Mouse (Mus musculus): ENCODE results near the gene B4galt5.

Gene B4galt5

DNA sequence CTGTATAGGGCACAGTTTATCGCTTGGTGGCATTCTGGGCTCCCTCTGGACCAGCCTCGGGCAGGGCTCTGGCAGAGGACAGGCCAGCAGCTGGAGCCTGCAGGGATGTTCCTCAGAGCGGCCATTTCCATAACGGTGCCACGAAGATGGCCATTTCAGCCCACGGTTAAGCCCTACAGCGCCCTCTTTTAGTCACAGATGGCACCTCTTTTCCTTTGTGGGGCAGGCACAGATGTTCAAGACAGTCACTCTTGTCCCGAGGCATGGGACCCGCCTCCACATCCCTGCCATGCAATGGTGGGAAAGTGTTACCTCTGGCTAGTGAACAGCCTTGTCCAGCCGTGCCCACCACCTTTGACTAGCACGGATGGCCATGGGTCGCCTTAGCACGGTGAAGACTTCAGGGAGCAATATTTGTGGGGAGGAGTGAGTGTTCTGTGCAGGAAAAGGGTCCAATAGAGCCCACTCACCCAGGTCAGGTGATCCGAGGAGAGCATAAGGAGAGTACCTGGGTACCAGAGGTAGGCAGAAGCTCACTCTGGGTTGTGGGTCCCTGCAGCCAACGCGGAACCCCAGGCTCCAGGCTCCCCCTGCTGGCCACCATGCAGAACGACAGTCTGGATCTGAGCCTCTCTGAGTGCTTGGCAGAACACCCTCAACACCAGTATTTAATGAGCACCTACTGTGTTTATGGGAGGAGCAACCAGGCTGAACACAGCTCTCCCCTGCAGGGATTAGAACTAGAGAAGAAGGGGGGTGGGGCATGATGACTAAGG lies 70.0 kb downstream of the B4galt5 start:
- peak; percentile 46 to 63 for DNase-seq (ENCODE audit: low spot score in 2 of 2)

DNA sequence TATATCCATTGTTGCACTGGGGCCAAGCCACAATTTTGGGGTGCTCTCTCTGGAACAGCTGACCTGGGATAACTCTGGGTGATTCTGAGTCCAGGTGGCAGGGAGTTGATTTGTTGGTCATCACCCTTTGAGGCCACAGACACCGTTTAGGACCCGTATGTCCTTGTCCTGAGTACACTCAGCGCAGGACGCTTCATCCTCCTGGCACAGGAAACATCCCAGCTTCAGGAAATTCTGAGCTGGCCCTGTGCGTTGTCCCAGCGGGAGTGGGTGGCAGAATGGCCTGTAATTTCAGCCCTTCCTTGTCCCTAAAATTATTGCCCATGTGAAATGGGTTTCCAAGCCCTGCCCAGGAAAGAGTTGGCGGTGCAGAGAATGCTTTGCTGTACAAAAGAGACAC lies 71.0 kb downstream of the B4galt5 start:
- peak; percentile 13 to 18 for DNase-seq (ENCODE audit: low spot score in 2 of 2)

GRCm38 (mm10) chr2:167277026-167277425 lies 72.0 kb downstream of the B4galt5 start:
- peak; percentile 20 for DNase-seq (ENCODE audit: low spot score in 2 of 2)

DNA sequence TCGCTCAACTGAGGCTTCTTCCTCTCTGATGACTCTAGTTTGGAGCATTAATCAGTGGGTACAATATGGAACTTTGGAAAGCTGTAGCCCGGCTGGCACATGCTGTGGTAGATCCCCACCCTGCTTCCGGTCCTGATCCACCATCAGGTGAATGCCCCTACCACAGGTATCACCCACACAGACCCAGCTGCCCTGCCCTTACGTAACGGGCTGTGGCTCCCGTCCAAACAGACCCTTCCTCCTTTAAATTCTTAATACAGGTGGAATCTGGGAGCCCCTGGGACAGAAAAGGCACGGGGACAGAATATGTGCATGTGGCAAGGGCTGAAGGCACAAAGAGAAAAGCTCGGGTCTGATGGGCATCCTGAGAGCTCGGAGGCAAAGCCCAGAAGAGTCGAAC lies 73.1 kb downstream of the B4galt5 start:
- DNase-seq (ENCODE audit: low spot score in 2 of 2) = peak; percentile 15 to 17

DNA sequence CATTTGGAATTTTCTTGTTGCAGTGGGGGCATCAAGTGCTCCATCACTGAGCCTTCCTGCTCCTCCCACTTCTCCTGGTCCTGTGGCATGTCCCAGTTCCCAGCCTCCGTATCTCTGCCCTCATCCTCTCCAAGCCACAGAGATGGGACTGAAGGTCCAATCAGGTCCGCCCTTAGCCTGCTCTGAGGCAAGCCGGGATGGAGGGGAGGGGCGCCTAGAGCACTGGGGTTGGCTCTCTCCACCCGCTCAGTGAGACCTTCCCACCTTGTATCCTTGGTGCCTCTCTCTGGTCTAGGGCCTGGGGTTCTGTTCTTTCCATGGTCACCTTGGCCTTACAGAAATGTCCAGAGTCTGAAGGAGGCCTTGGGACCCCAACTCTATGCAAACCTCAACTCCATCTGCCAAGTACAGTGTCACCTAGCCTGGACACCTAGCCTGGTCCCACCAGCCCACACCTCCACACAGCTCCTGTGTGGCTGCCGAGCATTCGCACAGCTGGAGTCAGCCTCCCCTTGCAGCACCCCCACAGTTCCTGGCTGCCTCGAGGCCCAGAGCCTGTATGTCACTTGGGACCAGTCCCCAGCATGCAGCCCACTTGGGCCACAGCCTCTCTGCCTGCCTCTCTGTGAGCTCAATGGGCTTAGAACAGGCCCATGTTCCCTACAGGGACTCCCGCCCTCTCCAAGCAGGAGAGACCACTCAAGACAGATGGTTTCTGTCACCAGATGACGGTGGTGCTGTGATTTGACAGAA lies 74.1 kb downstream of the B4galt5 start:
- DNase-seq (ENCODE audit: low spot score in 2 of 2) = peak; percentile 14

- peak; percentile 17 to 21 for DNase-seq (ENCODE audit: low spot score in 2 of 2)
Observed at GRCm38 (mm10) chr2:167273206-167273740, 75.7 kb downstream of the B4galt5 start.

GRCm38 (mm10) chr2:167272706-167273105 lies 76.3 kb downstream of the B4galt5 start:
- DNase-seq (ENCODE audit: low spot score in 2 of 2) = peak; percentile 3 to 17

- peak; percentile 20 to 22 for DNase-seq (ENCODE audit: low spot score in 2 of 2)
Observed at GRCm38 (mm10) chr2:167271121-167271521, 77.9 kb downstream of the B4galt5 start.

- DNase-seq (ENCODE audit: low spot score in 2 of 2) = peak; percentile 5 to 18
Observed at GRCm38 (mm10) chr2:167270496-167270895, 78.5 kb downstream of the B4galt5 start.

DNA sequence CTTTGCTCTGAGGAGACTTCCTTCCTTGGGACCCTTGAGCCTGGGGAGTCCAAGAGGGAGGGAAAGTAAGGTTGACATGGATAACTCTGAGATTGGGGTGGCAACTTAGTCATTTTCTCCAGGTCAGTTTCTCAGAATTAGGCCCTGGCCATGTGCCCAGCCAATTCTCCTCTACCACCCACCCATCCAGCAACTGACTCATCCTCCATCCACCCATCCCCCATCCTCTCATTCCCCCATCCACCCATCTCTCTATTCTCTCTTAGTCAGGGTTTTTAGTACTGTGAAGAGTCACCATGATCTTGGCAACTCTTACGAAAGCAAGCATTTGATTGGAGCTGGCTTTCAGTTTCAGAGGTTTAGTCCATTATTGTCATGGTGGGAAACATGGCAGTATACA lies 80.3 kb downstream of the B4galt5 start:
- peak; percentile 15 to 20 for DNase-seq (ENCODE audit: low spot score in 2 of 2)

- DNase-seq (ENCODE audit: low spot score in 2 of 2) = peak; percentile 14 to 22
Observed at GRCm38 (mm10) chr2:167268411-167268690, 80.6 kb downstream of the B4galt5 start.

- DNase-seq (ENCODE audit: low spot score in 2 of 2) = peak; percentile 28 to 51
Observed at GRCm38 (mm10) chr2:167267531-167268410, 81.2 kb downstream of the B4galt5 start.

- DNase-seq (ENCODE audit: low spot score in 2 of 2) = peak; percentile 6
Observed at GRCm38 (mm10) chr2:167266231-167266630, 82.8 kb downstream of the B4galt5 start.

DNA sequence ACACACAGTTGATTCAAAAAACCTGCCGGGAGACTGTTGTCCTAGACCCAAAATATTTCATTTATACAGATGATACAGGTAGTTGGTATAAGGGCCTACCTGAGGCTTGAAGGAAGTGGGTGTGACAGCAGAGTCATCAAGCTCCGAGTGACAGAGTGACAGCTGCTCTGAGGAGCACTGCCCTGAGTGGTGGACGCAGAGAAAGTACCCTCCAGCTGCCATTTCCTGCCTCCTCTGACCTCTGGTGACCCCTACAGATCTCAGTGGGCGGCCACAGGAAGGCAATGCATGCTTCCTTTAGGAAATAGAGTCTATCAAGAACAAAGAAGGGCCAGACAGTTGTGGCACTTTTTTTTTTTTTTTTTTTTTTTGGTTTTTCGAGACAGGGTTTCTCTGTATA lies 83.2 kb downstream of the B4galt5 start:
- DNase-seq (ENCODE audit: low spot score in 2 of 2) = peak; percentile 15 to 24

GRCm38 (mm10) chr2:167265021-167265420 lies 84.0 kb downstream of the B4galt5 start:
- DNase-seq (ENCODE audit: low spot score in 2 of 2) = peak; percentile 12 to 13

DNA sequence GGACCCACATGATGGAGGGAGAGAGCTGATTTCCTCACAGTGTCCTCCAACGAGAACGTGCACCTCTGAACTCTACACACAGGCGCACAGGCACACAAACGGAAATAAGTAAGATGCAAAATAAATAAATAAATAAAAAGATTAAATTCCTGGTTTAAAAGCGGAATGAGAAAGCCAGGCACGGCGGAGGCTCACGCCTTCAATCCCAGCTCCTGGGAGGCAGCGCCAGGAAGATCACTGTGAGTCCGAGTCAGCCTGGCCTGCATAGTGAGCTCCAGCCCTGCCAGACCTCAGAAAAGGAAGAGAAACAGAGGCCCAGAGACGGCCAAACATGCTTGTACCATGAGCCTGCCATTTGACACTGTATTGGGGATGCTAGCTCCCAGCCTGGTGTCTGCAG lies 85.1 kb downstream of the B4galt5 start:
- peak; percentile 11 to 21 for DNase-seq (ENCODE audit: low spot score in 2 of 2)

GRCm38 (mm10) chr2:167263040-167263810 lies 85.8 kb downstream of the B4galt5 start:
- DNase-seq (ENCODE audit: low spot score in 2 of 2) = peak; percentile 18

DNA sequence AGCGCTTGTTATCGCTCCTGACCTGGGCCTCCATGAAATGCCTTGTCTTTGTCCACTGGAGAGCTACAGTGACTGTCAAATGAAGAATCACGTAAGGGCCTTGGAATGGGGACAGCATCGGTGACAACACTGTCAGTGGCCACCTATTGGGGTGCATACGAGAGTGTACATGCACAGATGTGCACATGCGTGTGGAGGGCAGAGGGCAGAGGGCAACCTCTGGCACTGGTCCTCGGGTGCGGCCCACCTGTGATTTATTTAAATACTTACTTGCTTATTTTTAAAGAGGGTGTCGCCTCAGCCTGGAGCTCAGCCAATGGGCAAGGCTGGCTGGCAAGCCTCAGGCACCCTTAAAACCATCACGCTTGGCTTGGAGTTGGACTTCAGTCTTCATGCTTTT lies 86.5 kb downstream of the B4galt5 start:
- peak in 1 of 2 experiments; percentile 20 for DNase-seq (ENCODE audit: low spot score in 2 of 2)

DNA sequence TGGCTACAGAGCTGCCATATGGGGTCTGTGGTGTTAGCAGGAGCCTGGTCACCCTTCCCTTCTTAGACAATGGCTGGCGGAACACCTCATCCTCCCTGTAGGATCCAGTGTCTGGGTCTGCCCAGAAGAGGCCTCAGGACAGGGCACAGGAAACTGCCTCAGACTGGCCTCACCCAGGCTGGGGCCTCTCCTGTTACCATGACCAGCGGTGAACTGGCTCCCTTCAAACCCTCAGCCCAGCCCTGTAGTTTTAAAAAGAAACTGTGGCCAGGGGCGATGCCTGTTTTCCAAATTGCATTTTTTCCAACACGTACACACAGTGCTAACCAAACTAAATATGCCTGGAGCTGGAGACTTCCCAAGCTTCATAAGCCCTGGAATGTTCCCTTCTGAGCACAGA lies 87.9 kb downstream of the B4galt5 start:
- DNase-seq (ENCODE audit: low spot score in 2 of 2) = peak in 1 of 2 experiments; percentile 18

DNA sequence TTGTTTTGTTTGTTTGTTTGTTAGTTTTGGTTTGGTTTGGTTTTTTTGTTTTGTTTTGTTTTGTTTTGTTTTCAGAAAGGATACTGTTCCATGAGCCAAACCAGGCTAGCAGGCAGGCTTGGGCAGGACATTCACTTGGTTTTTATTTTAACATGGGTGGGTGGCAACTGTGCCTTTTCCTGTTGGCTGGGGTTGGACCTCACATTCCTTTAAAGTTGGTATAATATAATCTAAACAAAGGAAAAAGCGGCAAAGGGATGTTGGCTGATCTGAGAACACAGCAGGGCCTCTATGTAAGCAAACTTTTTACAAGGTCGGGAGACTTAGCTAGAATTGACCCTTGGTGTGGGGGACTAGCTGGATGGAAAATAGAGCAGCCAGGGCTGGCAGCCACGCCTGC lies 91.2 kb downstream of the B4galt5 start:
- DNase-seq (ENCODE audit: low spot score in 2 of 2) = no peak

DNA sequence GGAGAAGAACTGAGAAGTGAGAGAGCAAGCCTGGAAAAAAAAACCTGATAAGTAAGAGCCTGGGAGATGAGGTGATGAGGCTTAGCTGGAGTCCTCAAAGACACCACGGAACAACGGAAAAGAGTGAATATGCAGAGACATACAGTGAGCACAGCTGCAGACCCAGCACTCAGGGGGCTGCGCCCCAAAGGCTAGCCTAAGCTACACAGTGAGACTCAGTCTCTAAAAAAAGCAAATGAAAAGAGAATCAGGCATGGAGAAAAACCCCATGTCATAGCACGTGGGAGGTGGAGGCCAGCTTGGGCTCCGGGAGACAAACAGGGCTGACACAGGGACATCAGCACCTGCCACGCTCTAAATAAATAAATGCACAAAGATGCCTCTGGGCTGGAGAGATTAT lies 94.2 kb downstream of the B4galt5 start:
- DNase-seq (ENCODE audit: low spot score in 2 of 2) = no peak
